Mouse (Mus musculus) stomach, embryonic 16.5 days (tissue): ENCODE data around the gene Olfr95. TPM values are rescaled to one million over a fixed set of nuclear protein-coding genes. Genes with fewer than 3 reads are reported as not detected.

Source experiments
- ATAC-seq: fragments of 200-750 bp; cut with Nextera tagmentation; 2 replicates; pipeline ENCODE4 v1.8.0; 2017; ENCODE audit warnings: moderate number of reproducible peaks, moderate TSS enrichment; ENCODE audit not compliant: insufficient read depth, low FRiP score
- H3K27ac ChIP-seq: fragments of 300-500 bp; sonication (generic); 2 replicates; pipeline ENCODE4 v1.5.1; 2014; ENCODE audit warnings: low read length
- H3K27me3 ChIP-seq: fragments of 300-500 bp; sonication (generic); 2 replicates; pipeline ENCODE4 v1.6.1; 2014; ENCODE audit warnings: low read length, control low read depth, mixed read lengths; ENCODE audit not compliant: control insufficient read depth, insufficient read depth
- H3K36me3 ChIP-seq: fragments of 300-500 bp; sonication (generic); 2 replicates; pipeline ENCODE4 v1.6.1; 2014; ENCODE audit warnings: low read length; ENCODE audit not compliant: control insufficient read depth, insufficient read depth
- H3K4me1 ChIP-seq: fragments of 300-500 bp; sonication (generic); 2 replicates; pipeline ENCODE4 v1.6.1; 2014; ENCODE audit warnings: low read length, control low read depth, mixed read lengths; ENCODE audit not compliant: control insufficient read depth, insufficient read depth
- H3K4me2 ChIP-seq: fragments of 300-500 bp; sonication (generic); 2 replicates; pipeline ENCODE4 v1.6.1; 2014; ENCODE audit warnings: low read depth, low read length, mixed read lengths
- H3K4me3 ChIP-seq: fragments of 300-500 bp; sonication (generic); replicated peaks from 2 replicates; pipeline ENCODE4 v1.5.1; 2014; ENCODE audit warnings: mild to moderate bottlenecking, low read length
- H3K9ac ChIP-seq: fragments of 300-500 bp; sonication (generic); 2 replicates; pipeline ENCODE4 v1.6.1; 2014; ENCODE audit warnings: low read length
- H3K9me3 ChIP-seq: fragments of 300-500 bp; sonication (generic); replicated peaks from 2 replicates; pipeline ENCODE4 v1.6.1; 2016; ENCODE audit warnings: low read length, control low read depth; ENCODE audit not compliant: control insufficient read depth
- WGBS: fragments of 180-500 bp; shearing (Covaris S2); extraction: QIAGEN DNeasy Blood & Tissue Kit; methylation state at CpG from one replicate; pipeline ENCODE4 v1.1.7; 2014; 5-methylcytosine and 5-hydroxymethylcytosine counted together
- polyA plus RNA-seq: library from polyadenylated mRNA; unstranded; fragments of >200 nt; fragmentation: Nextera tagmentation; extraction: Ambion mirVana; gene quantifications from 2 replicates; pipeline ENCODE4 v1.2.1, GENCODE M21; 2015

Gene Olfr95
- polyA plus RNA-seq, 1 experiment from 2014 or later = not detected

- no peaks in the 10 kb centered on the region for H3K36me3 ChIP-seq
- no peaks in the 10 kb centered on the region for H3K4me1 ChIP-seq
- H3K4me3 ChIP-seq = no peak overlapping the region
- H3K9me3 ChIP-seq = no peaks in the 10 kb centered on the region
- no peak overlapping the region for H3K9ac ChIP-seq
- no peak overlapping the region for H3K27ac ChIP-seq
- H3K4me2 ChIP-seq = no peak overlapping the region
- peaks cover 4% of the 10 kb centered on the region for H3K27me3 ChIP-seq
- WGBS = 38% methylated on average over 2 of the region's 2 CpGs
- ATAC-seq = no peak
These were observed 22.2 kb downstream of the Olfr95 start for GRCm38 (mm10) chr17:37190711-37191110.

- H3K9me3 ChIP-seq = no peaks in the 10 kb centered on the region
- WGBS = 34% methylated on average over 6 of the region's 6 CpGs
- no peak for ATAC-seq
- H3K4me3 ChIP-seq = no peak overlapping the region
- no peaks in the 10 kb centered on the region for H3K36me3 ChIP-seq
- H3K27me3 ChIP-seq = no peaks in the 10 kb centered on the region
- H3K4me1 ChIP-seq = no peaks in the 10 kb centered on the region
- no peak overlapping the region for H3K4me2 ChIP-seq
- H3K9ac ChIP-seq = no peak overlapping the region
- H3K27ac ChIP-seq = no peak overlapping the region
These were observed 27.4 kb downstream of the Olfr95 start for GRCm38 (mm10) chr17:37185474-37185873.

- ATAC-seq = no peak
- Histone ChIP-seq H3K4me2 (no peak within 1 kb of the TSS), H3K4me1 (no peaks in the 10 kb centered on the region), H3K4me3 (no peak within 1 kb of the TSS), H3K27me3 (no peaks in the 10 kb centered on the region), H3K9me3 (no peaks in the 10 kb centered on the region), H3K9ac (no peak within 1 kb of the TSS), H3K36me3 (no peaks in the 10 kb centered on the region), H3K27ac (no peak within 1 kb of the TSS)
These were observed 51.5 kb downstream of the Olfr95 start, which contains the start of gene Olfr93 for GRCm38 (mm10) chr17:37161394-37161793. Gene Olfr93 (minus strand): TSS chr17:37161494.

Other genes starting within 250 kb of the Olfr95 start
- not detected in 2 replicates for gene 2410137M14Rik, start 231.9 kb downstream of the Olfr95 start, polyA plus RNA-seq
- 0.35 and 0.43 TPM in 2 replicates for gene H2-M5, start 223.6 kb downstream of the Olfr95 start, polyA plus RNA-seq
- gene Zfp57, start 212.0 kb downstream of the Olfr95 start, polyA plus RNA-seq = 40.9 and 50.3 TPM in 2 replicates
- 0.21 TPM in 1 of 2 replicates, not detected in the other for gene Mog, start 189.7 kb downstream of the Olfr95 start, polyA plus RNA-seq
- gene Gabbr1, start 167.2 kb downstream of the Olfr95 start, polyA plus RNA-seq = 7.2 and 7.5 TPM in 2 replicates
- not detected in 2 replicates for gene Olfr90, start 124.6 kb downstream of the Olfr95 start, polyA plus RNA-seq
- gene Olfr91, start 114.8 kb downstream of the Olfr95 start, polyA plus RNA-seq = not detected in 2 replicates
- not detected in 2 replicates for gene Olfr92, start 93.0 kb downstream of the Olfr95 start, polyA plus RNA-seq
- not detected in 2 replicates for gene Olfr93, start 51.6 kb downstream of the Olfr95 start, polyA plus RNA-seq
- gene Ubd, start 19.2 kb downstream of the Olfr95 start, polyA plus RNA-seq = not detected in 2 replicates
- gene Olfr94, start 12.1 kb downstream of the Olfr95 start, polyA plus RNA-seq = not detected in 2 replicates
- not detected in 2 replicates for gene Olfr96, start 7.0 kb upstream of the Olfr95 start, polyA plus RNA-seq
- not detected in 2 replicates for gene Olfr97, start 24.2 kb upstream of the Olfr95 start, polyA plus RNA-seq
- not detected in 2 replicates for gene Olfr98, start 50.6 kb upstream of the Olfr95 start, polyA plus RNA-seq
- gene H2-M3, start 57.1 kb upstream of the Olfr95 start, polyA plus RNA-seq = 3.2 and 4.0 TPM in 2 replicates
- gene Olfr99, start 70.3 kb upstream of the Olfr95 start, polyA plus RNA-seq = not detected in 2 replicates
- gene Olfr101, start 91.2 kb upstream of the Olfr95 start, polyA plus RNA-seq = not detected in 2 replicates
- gene Olfr102, start 103.9 kb upstream of the Olfr95 start, polyA plus RNA-seq = not detected in 2 replicates
- not detected in 2 replicates for gene Olfr103, start 126.6 kb upstream of the Olfr95 start, polyA plus RNA-seq
- not detected in 2 replicates for gene Olfr104-ps, start 146.5 kb upstream of the Olfr95 start, polyA plus RNA-seq
- gene Olfr105-ps, start 165.9 kb upstream of the Olfr95 start, polyA plus RNA-seq = not detected in 2 replicates
- gene Olfr106-ps, start 177.3 kb upstream of the Olfr95 start, polyA plus RNA-seq = not detected in 2 replicates
- not detected in 2 replicates for gene Olfr107, start 186.1 kb upstream of the Olfr95 start, polyA plus RNA-seq
- not detected in 2 replicates for gene Olfr108, start 232.4 kb upstream of the Olfr95 start, polyA plus RNA-seq
- gene Olfr109, start 245.8 kb upstream of the Olfr95 start, polyA plus RNA-seq = not detected in 2 replicates